17 mouse cellular contexts compared by ENCODE assay signal in the genomic region with DNA sequence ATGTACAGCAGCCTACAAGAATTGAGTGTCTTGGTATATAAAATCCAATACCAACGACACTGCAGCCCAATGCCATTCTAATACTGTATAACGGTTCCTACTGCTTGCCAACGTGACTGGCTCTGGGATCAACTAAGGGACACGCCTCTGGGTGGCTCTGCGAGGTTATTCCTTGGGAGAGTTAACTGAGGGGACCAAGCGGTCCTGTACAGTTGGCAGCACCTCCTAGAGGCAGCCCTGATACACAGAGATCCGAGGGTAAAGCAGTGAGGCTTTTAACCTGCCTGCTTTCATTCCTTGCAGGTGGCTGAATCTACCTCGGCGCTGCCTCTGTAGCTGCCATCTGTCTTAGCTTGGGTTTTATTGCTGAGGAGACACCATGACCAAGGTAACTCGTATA.
"Had no signal": no experiment of that assay in that cellular context is flagged by ENCODE, and none has a peak within 500 bp of the region (broad histone marks: within the 10 kb centered on the region; RNA-seq: fewer than 3 reads in every experiment).

No protein-coding gene starts in this region.

- DNase-seq: lung, adult 2 months; lung, postnatal 14 days; lung, postnatal 36 days; right cerebral cortex, postnatal 14 days; thymus, adult 2 months; thymus, postnatal 25 days; thymus, postnatal 4 days had no signal

- H3K4me1 ChIP-seq: stomach, embryonic 15.5 days had no signal

- ATAC-seq: lung, postnatal 0 days; midbrain, embryonic 13.5 days; midbrain, embryonic 15.5 days had no signal

- H3K27me3 ChIP-seq: lung, embryonic 15.5 days; megakaryocyte, embryonic 14.5 days; midbrain, embryonic 13.5 days; midbrain, embryonic 15.5 days; neural tube, embryonic 12.5 days; stomach, embryonic 15.5 days had no signal

- H3K4me3 ChIP-seq: lung, embryonic 15.5 days; midbrain, embryonic 13.5 days; midbrain, embryonic 15.5 days; neural tube, embryonic 12.5 days; stomach, embryonic 15.5 days had no signal

- H3K9ac ChIP-seq: lung, embryonic 15.5 days; midbrain, embryonic 13.5 days; midbrain, embryonic 15.5 days; neural tube, embryonic 12.5 days; stomach, embryonic 15.5 days had no signal

- H3K27ac ChIP-seq: lung, embryonic 15.5 days; macrophage; midbrain, embryonic 13.5 days; midbrain, embryonic 15.5 days; neural tube, embryonic 12.5 days; stomach, embryonic 15.5 days; stomach, postnatal 0 days had no signal

- H3K36me3 ChIP-seq: lung, embryonic 15.5 days; midbrain, embryonic 15.5 days; stomach, embryonic 15.5 days had no signal

- H3K4me2 ChIP-seq: lung, embryonic 15.5 days; midbrain, embryonic 11.5 days; midbrain, embryonic 13.5 days; midbrain, embryonic 15.5 days; neural tube, embryonic 12.5 days; stomach, embryonic 15.5 days had no signal

- H3K9me3 ChIP-seq: lung, embryonic 15.5 days; megakaryocyte, embryonic 14.5 days; midbrain, embryonic 13.5 days; midbrain, embryonic 15.5 days; neural tube, embryonic 12.5 days; stomach, embryonic 15.5 days had no signal
